Mouse (Mus musculus): ENCODE data around the gene Obp2a. TPM values are rescaled to one million over a fixed set of nuclear protein-coding genes. Genes with fewer than 3 reads are reported as not detected.
"Not testable (repeated sequence)": the region's sequence is repeated elsewhere in the genome, so short reads cannot be mapped to it uniquely, and the experiment has no call there.

The Obp2a gene
- polyA plus RNA-seq, 1 experiment = not detected

GRCm38 (mm10) chr2:25709791-25710190, 9.9 kb downstream of the Obp2a start:
- DNase-seq (ENCODE audit: low spot score) = not testable (repeated sequence)

DNA sequence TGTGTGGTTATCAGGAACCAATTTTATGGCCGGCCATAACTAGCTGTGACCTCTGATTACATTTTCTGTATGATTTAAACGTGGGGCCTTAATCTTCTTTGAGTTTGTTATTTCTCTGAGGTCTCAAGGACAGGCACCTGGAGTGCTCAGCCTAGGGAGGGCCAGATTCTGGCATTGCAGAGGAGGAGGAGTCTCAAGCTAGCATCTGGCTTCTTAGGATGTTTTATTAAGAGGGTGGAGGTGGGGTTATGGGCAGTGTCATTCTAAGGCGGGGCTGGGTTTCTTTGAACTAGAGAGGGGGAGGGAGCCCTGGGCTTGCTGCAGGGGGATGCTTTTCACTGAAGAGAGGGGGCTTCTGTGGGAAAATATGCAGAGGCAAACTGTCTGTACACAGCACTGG, 11.8 kb downstream of the Obp2a start:
- DNase-seq (ENCODE audit: low spot score) = not testable (repeated sequence)

GRCm38 (mm10) chr2:25717222-25717621, 17.4 kb downstream of the Obp2a start:
- DNase-seq (ENCODE audit: low spot score) = no peak

GRCm38 (mm10) chr2:25733199-25733930, 33.5 kb downstream of the Obp2a start:
- no peak for DNase-seq (ENCODE audit: low spot score)

DNA sequence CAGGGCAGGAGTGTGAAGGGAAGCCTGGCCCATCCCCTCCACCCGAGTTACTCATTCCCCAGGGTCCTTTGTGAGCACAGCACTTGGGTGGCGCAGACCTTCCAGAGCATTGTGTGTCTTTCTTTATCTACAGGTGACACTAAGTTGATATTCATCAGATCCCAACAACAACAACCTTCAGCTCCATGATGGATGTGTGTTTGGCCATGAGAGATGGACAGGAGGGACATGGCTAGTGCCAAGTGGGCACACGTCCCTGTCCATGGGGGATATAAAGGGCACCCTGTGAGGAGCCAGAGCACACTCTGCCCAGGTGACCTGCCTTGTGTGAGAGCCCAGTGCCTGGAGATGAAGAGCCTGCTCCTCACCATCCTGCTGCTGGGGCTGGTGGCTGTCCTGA, 36.9 kb downstream of the Obp2a start, which contains the start of gene Obp2b:
Gene Obp2b (plus strand): TSS at position 301 of the 400 bp plus-strand sequence.
- DNase-seq (ENCODE audit: low spot score) = not testable (repeated sequence)

DNA sequence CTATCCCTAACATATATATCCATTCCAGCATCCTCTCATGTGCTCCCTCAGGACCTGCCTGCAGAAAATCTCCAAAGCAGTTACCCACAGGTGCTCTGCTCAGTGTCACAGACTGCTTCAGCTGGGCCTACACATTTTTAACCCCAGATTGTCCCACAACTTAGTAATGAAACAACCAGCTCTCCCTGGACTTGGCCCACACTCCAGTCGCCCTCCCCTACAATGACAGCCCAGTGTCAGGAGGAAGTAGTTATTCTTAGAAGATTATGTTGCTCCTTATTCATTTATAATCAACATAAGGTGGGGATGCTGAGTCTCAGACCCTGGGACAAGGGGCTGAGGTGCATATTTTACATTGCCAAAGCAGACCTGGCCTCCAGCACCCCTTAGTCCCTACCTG, 41.8 kb downstream of the Obp2a start:
- no peak for DNase-seq (ENCODE audit: low spot score)

Other genes starting within 250 kb of the Obp2a start
- 0.69 and 2.2 TPM in 2 replicates for gene Clic3, start 243.2 kb upstream of the Obp2a start, polyA plus RNA-seq (2012; rRNA removed)
- 50.8 and 61.1 TPM in 2 replicates for gene Paxx, start 238.9 kb upstream of the Obp2a start, polyA plus RNA-seq (2012; rRNA removed)
- 0.38 and 0.74 TPM in 2 replicates for gene Ptgds, start 230.0 kb upstream of the Obp2a start, polyA plus RNA-seq (2012; rRNA removed)
- not detected in 2 replicates for gene Lcn12, start 206.1 kb upstream of the Obp2a start, polyA plus RNA-seq (2012; rRNA removed)
- gene Fbxw5, start 199.3 kb upstream of the Obp2a start, polyA plus RNA-seq (2012; rRNA removed) = 15.1 and 36.1 TPM in 2 replicates
- 2.3 and 2.4 TPM in 2 replicates for gene C8g, start 198.3 kb upstream of the Obp2a start, polyA plus RNA-seq (2012; rRNA removed)
- gene Traf2, start 153.1 kb upstream of the Obp2a start, polyA plus RNA-seq (2012; rRNA removed) = 15.5 and 15.7 TPM in 2 replicates
- 222 and 224 TPM in 2 replicates for gene Edf1, start 142.2 kb upstream of the Obp2a start, polyA plus RNA-seq (2012; rRNA removed)
- gene Mamdc4, start 125.2 kb upstream of the Obp2a start, polyA plus RNA-seq (2012; rRNA removed) = 1.3 and 1.4 TPM in 2 replicates
- gene Phpt1, start 124.8 kb upstream of the Obp2a start, polyA plus RNA-seq (2012; rRNA removed) = 64.2 and 75.6 TPM in 2 replicates
- gene Ajm1, start 118.3 kb upstream of the Obp2a start, polyA plus RNA-seq (2012; rRNA removed) = 0.47 and 0.57 TPM in 2 replicates
- 66.5 and 73.8 TPM in 2 replicates for gene Rabl6, start 91.5 kb upstream of the Obp2a start, polyA plus RNA-seq (2012; rRNA removed)
- gene Ccdc183, start 82.4 kb upstream of the Obp2a start, polyA plus RNA-seq (2012; rRNA removed) = not detected in 2 replicates
- gene Tmem141, start 78.0 kb upstream of the Obp2a start, polyA plus RNA-seq (2012; rRNA removed) = 55.4 and 59.7 TPM in 2 replicates
- gene Fcna, start 72.0 kb upstream of the Obp2a start, polyA plus RNA-seq (2012; rRNA removed) = 22.9 and 30.6 TPM in 2 replicates
- gene Lcn8, start 46.9 kb upstream of the Obp2a start, polyA plus RNA-seq (2012; rRNA removed) = 0.94 and 1.8 TPM in 2 replicates
- 0.32 TPM in 1 of 2 replicates, not detected in the other for gene Lcn5, start 42.1 kb upstream of the Obp2a start, polyA plus RNA-seq (2012; rRNA removed)
- gene Lcn6, start 23.3 kb upstream of the Obp2a start, polyA plus RNA-seq (2012; rRNA removed) = 0.36 and 0.63 TPM in 2 replicates
- 0.06 TPM in 1 of 2 replicates, not detected in the other for gene Lcn10, start 17.3 kb upstream of the Obp2a start, polyA plus RNA-seq (2012; rRNA removed)
- gene Bmyc, start 6.7 kb downstream of the Obp2a start, polyA plus RNA-seq (2012; rRNA removed) = 30.9 and 41.7 TPM in 2 replicates
- not detected in 2 replicates for gene Obp2b, start 37.0 kb downstream of the Obp2a start, polyA plus RNA-seq (2012; rRNA removed)
- not detected in 2 replicates for gene Lcn3, start 65.5 kb downstream of the Obp2a start, polyA plus RNA-seq (2012; rRNA removed)
- gene Lcn11, start 77.0 kb downstream of the Obp2a start, polyA plus RNA-seq (2012; rRNA removed) = not detected in 2 replicates
- not detected in 2 replicates for gene Gm13539, start 82.2 kb downstream of the Obp2a start, polyA plus RNA-seq (2012; rRNA removed)
- gene Glt6d1, start 115.8 kb downstream of the Obp2a start, polyA plus RNA-seq (2012; rRNA removed) = not detected in 2 replicates
- not detected in 2 replicates for gene Lcn9, start 123.1 kb downstream of the Obp2a start, polyA plus RNA-seq (2012; rRNA removed)
- 0.04 TPM in 1 of 2 replicates, not detected in the other for gene Sohlh1, start 147.2 kb downstream of the Obp2a start, polyA plus RNA-seq (2012; rRNA removed)
- 6.7 and 7.4 TPM in 2 replicates for gene Kcnt1, start 163.7 kb downstream of the Obp2a start, polyA plus RNA-seq (2012; rRNA removed)